9 mouse cellular contexts compared by ENCODE assay signal in the genomic region with DNA sequence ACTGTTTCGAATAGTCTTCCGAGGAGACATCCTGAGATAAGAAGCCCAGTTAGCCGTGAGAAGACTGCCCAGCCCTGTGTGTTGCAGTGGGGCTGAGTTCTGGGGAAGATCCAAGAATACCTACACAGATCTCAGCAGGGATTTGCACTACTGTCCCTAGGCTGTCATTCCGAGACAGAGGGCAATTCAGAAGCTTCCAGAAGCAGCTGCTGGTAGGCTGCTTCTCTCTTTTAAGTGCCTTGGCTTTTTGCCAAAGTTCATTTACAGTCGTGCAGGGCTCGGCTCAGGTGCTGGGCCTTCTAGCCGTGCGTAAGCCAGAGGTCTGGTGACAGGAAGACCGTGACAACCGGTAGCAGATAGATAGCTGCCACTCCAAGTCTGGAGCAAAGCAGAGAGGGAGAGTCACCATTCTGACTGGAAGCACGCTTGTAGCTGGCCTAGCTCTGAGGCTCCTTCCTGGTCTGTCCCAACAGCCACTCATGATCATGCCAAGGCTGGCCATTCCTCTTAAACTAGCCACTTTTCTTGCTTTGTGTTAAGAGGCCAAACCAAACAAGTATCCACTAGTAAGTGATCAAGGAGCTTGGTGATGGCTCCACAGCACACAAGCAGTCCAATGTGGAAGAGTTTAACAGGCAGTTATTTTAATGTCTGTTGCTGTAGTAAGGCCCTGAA. TPM values are rescaled to one million over a fixed set of nuclear protein-coding genes. Genes with fewer than 3 reads are reported as not detected.
DNase-seq lines count a peak whose midpoint lies in the region; ATAC-seq and TF ChIP-seq lines count a peak whose summit lies in the region.
"Had no signal": no experiment of that assay in that cellular context is flagged by ENCODE, and none has a peak within 500 bp of the region (broad histone marks: within the 10 kb centered on the region; RNA-seq: fewer than 3 reads in every experiment).

No protein-coding gene starts in this region.

- H3K4me3 ChIP-seq in lung, embryonic 14.5 days (ENCODE audit: low read depth, low read length) = no peak overlapping the region
- H3K4me3 ChIP-seq in forebrain, embryonic 16.5 days (replicated peaks; ENCODE audit: low read length) = no peak overlapping the region
- H3K4me3 ChIP-seq in intestine, embryonic 14.5 days (ENCODE audit: low read depth, low read length) = no peak overlapping the region

- no peaks in the 10 kb centered on the region for H3K4me1 ChIP-seq in lung, embryonic 14.5 days (ENCODE audit: insufficient read depth)
- H3K4me1 ChIP-seq in forebrain, embryonic 16.5 days (replicated peaks; ENCODE audit: control insufficient read depth, insufficient read depth, low read length) = peaks cover 28% of the 10 kb centered on the region
- peaks cover 8% of the 10 kb centered on the region for H3K4me1 ChIP-seq in intestine, embryonic 14.5 days (replicated peaks; ENCODE audit: control insufficient read depth, insufficient read depth, low read length)

- H3K9me3 ChIP-seq in lung, embryonic 14.5 days (ENCODE audit: low read depth, low read length) = no peaks in the 10 kb centered on the region
- H3K9me3 ChIP-seq in forebrain, embryonic 16.5 days (ENCODE audit: control insufficient read depth, low read length) = no peaks in the 10 kb centered on the region
- H3K9me3 ChIP-seq in intestine, embryonic 14.5 days (ENCODE audit: control insufficient read depth, low read length) = no peaks in the 10 kb centered on the region

- WGBS in lung, embryonic 14.5 days = 27% methylated on average over 11 of the region's 11 CpGs
- WGBS in forebrain, embryonic 16.5 days = 32% methylated on average over 11 of the region's 11 CpGs
- WGBS in intestine, embryonic 14.5 days = 35% methylated on average over 11 of the region's 11 CpGs

- peak; percentile 76 for DNase-seq in lung, embryonic 14.5 days
- no peak for DNase-seq in lung, adult 18-20 months
- DNase-seq in intestine, embryonic 14.5 days (ENCODE audit: low spot score) = peak; percentile 60
- DNase-seq in thymus, adult 18-20 months = peak; percentile 21 to 22
- no peak for DNase-seq in adipocyte (ENCODE audit: low spot score)
- DNase-seq in layer of hippocampus, adult 8-10 months (ENCODE audit: low spot score in 2 of 2) = no peak
- DNase-seq: left cerebral cortex, postnatal 4 days had no signal

- H3K27ac ChIP-seq in lung, embryonic 14.5 days (ENCODE audit: low read depth) = no peak overlapping the region
- H3K27ac ChIP-seq in forebrain, embryonic 16.5 days (ENCODE audit: low read length) = peak overlapping the region; percentile 53
- no peak overlapping the region for H3K27ac ChIP-seq in intestine, embryonic 14.5 days (ENCODE audit: low read depth)

- TF ChIP-seq CTCF in lung, embryonic 14.5 days (IDR thresholded peaks at IDR 0.05; ENCODE audit: low read depth) = no peak

- no peaks in the 10 kb centered on the region for H3K36me3 ChIP-seq in lung, embryonic 14.5 days (ENCODE audit: insufficient read depth)
- no peaks in the 10 kb centered on the region for H3K36me3 ChIP-seq in forebrain, embryonic 16.5 days (ENCODE audit: control insufficient read depth, insufficient read depth)
- no peaks in the 10 kb centered on the region for H3K36me3 ChIP-seq in intestine, embryonic 14.5 days (ENCODE audit: control insufficient read depth, insufficient read depth, low read length)

- peak; percentile 24; the same call in 1 of the 2 replicates for ATAC-seq in lung, embryonic 14.5 days (ENCODE audit: insufficient read depth)
- ATAC-seq in forebrain, embryonic 16.5 days = no peak
- peak; percentile 73; the same call in 1 of the 2 replicates for ATAC-seq in intestine, embryonic 14.5 days (replicated peaks; ENCODE audit: low FRiP score, low TSS enrichment, low read depth)
- ATAC-seq in inflammation-experienced regulatory T-cells, adult 6 months = no peak

- H3K4me2 ChIP-seq in lung, embryonic 14.5 days = no peak overlapping the region
- H3K4me2 ChIP-seq in forebrain, embryonic 16.5 days (ENCODE audit: low read length) = no peak overlapping the region
- H3K4me2 ChIP-seq in intestine, embryonic 14.5 days (ENCODE audit: low read length) = no peak overlapping the region

- no peaks in the 10 kb centered on the region for H3K27me3 ChIP-seq in lung, embryonic 14.5 days (ENCODE audit: insufficient read depth, low read length)
- H3K27me3 ChIP-seq in forebrain, embryonic 16.5 days (replicated peaks; ENCODE audit: control insufficient read depth, insufficient read depth, low read length) = no peaks in the 10 kb centered on the region
- no peaks in the 10 kb centered on the region for H3K27me3 ChIP-seq in intestine, embryonic 14.5 days (replicated peaks; ENCODE audit: control insufficient read depth, insufficient read depth, low read length)

- H3K9ac ChIP-seq in lung, embryonic 14.5 days = no peak overlapping the region
- no peak overlapping the region for H3K9ac ChIP-seq in forebrain, embryonic 16.5 days (replicated peaks; ENCODE audit: low read depth, low read length)
- no peak overlapping the region for H3K9ac ChIP-seq in intestine, embryonic 14.5 days (ENCODE audit: low read length)

RNA-seq across cellular contexts. Expression of gene Rps6ka2, which starts 49.3 kb away (rescaled TPM):
- polyA plus RNA-seq in lung, embryonic 14.5 days (2014; fragmentation: Nextera tagmentation; extraction: Ambion mirVana) = 15.1 and 16.9 TPM in 2 replicates
- polyA plus RNA-seq in forebrain, embryonic 16.5 days (2015; fragmentation: Nextera tagmentation; extraction: Ambion mirVana) = 23.8 and 24.0 TPM in 2 replicates
- polyA plus RNA-seq in intestine, embryonic 14.5 days (2014; fragmentation: Nextera tagmentation; extraction: Ambion mirVana) = 15.1 and 16.5 TPM in 2 replicates
- 1 to 10 TPM in 1 of 3 experiments, under 1 TPM in 2; 0.34 to 1.1 (median 0.66) TPM for polyA plus RNA-seq in inflammation-experienced regulatory T-cells, adult 6 months (2017; shearing (Covaris generic))
- 10 to 100 TPM; 32.1 to 43.0 (median 37.4) TPM for total RNA-seq in layer of hippocampus, adult 8-10 months (2022)

Comparison
In these comparisons a context has a peak if more than half of its experiments do, and no peak if none do; other contexts are left out.
1. DNase-seq: peak in lung, embryonic 14.5 days (single experiment), intestine, embryonic 14.5 days (single experiment) and thymus, adult 18-20 months (2 of 2); none in lung, adult 18-20 months (0 of 2), adipocyte (single experiment) and layer of hippocampus, adult 8-10 months (0 of 2).
2. ATAC-seq: peak in lung, embryonic 14.5 days (single experiment) and intestine, embryonic 14.5 days (single experiment); none in forebrain, embryonic 16.5 days (single experiment) and inflammation-experienced regulatory T-cells, adult 6 months (single experiment).